Mouse (Mus musculus): ENCODE measurements around the gene Olfr131.
"Not testable (repeated sequence)": the region's sequence is repeated elsewhere in the genome, so short reads cannot be mapped to it uniquely, and the experiment has no call there.

The Olfr131 gene
- long read RNA-seq, experiment 1 = 0 reads
- long read RNA-seq, experiment 2 = 0 reads

DNA sequence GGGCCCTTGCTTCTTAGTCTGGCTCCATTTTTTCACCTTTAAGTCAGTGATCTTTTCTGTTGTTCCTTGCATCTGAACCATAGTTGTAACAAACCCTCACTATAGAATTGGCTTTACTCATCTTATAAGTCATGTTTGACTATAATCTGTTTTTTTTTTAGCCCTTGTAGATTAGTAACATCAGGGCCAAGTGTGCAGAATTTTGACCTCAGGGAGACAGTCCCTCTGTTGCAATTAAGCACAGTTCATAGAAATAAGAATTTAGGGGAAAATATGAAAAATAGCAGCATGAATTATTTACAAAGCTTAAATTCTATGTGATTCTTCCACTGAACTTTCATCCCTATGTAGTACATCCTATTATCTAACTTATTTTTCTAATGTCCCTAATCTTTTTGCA lies at the start of gene Olfr131:
Gene Olfr131 (minus strand): TSS at position 101 of the 400 bp plus-strand sequence.
- intact Hi-C loops (cut with DNase I) = no loop called here

DNA sequence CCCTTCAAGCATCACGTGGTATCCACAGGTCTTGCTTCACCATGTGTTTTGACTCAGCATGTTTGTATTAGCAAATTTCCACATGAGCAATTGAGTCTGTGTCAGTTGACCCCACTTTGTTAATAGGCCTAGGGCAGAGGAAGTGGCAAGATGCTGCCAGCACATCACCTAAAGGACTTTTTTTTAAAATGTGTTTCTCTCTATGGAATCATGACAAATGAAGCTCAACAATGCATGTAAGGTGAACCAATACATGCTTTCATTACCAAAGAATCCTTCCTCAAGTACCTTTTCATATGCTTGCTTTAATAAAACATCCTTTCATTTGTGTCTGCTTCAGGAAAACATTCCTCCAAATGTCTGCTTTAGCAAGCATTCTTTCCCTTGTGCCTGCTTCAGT lies 45.9 kb upstream of the Olfr131 start, which contains the start of gene Olfr132:
Gene Olfr132 (minus strand): TSS at position 101 of the 400 bp plus-strand sequence.
- intact Hi-C loops (cut with DNase I) = no loop called here

DNA sequence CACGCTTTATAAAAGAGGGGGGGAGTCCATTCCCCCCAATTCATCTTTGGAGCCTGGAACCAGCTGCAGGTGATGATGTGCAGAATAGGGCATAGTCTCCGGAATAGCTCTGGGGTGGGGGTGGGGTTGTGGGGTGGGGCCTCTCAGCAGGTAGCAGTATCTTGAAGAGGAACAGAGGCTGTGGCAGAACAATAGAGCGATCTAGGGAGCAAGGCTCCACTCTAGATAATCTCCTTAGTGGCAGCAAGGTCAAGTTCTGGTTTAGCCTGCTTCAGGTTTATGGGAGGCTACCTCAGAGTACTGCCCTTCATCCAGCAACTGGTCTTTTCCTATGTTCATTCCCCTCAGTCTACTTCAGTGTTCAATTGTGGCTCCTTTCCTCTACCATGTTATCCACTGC lies 36.9 kb upstream of the Olfr131 start:
- intact Hi-C loops (cut with DNase I) = not testable (repeated sequence)

DNA sequence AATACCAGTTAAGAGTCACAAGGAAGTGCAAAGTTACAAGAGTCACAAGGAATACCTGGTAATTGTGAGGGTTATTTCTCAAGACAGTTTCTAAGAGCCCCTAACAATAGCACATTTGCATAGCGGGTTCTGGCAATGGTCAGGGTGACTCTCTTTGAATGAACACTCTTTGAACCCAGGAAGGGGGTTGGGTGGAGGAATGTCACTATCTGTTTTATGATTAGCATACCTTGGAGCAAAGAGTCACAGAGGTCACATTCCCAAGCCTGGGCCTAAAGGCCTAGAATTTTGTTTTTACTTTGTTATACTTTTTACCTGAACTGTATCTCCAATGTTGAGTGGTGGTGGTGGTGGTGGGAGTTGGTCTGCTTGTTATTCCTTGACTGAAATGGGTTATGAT lies 35.7 kb upstream of the Olfr131 start:
- intact Hi-C loops (cut with DNase I) = not testable (repeated sequence)

DNA sequence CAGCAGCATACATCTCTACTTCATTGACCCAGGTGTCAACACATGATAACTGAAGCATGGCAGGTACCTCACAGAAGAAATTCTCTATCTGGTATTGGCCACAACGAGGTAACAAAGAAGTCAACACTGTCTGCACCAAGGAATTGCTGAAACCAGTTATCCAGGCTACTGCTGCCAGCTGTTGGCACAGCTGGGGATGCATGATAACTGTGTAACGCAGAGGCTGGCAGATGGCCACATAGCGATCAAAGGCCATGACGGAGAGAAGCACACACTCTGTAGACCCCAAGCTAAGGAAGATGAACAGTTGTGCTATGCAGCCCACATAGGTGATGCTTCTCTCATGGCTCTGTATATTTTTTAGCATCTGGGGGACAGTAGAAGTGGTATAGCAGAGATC lies 6.1 kb downstream of the Olfr131 start:
- intact Hi-C loops (cut with DNase I) = no loop called here

DNA sequence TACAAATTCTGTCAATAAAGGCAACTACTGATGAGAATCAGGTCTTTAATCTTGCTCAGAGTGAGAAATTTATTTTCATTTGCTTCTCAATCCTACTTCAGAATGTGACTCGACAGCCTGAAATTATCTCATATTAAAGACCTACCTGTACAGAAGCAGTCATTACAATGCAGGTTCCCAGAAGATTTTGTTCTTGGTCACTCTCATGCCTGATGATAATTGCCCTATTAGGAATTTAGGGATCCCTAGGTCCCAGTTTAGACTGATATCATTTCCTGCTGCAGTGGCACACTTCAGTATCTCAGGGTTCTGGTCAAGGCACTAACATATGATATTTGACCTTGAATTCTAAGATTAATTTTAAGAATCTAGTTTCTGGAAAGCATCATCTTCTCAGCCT lies 24.9 kb downstream of the Olfr131 start, which contains the start of gene Olfr130:
Gene Olfr130 (plus strand): TSS at position 301 of the 400 bp plus-strand sequence.
- intact Hi-C loops (cut with DNase I) = no loop called here

DNA sequence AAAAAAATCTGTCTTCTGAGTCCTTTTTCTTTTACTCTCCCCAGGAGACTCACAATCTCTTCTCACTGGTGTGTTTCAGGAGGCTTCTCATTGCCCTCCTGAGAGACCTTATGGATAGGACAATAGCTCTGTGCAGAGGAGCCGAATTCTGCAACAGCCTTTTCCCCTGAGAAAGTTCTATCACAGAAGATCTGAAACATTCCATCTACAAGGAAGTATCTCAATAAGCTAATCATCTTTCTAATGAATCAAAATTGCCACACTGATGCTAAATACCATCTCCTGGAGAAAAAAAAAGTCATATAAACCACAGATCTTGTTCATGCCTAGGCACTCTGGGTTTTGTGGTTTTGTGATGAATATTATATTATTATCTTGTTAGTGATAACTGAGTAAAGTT lies 28.5 kb downstream of the Olfr131 start, which contains the start of gene Olfr129:
Gene Olfr129 (minus strand): TSS at position 101 of the 400 bp plus-strand sequence.
- intact Hi-C loops (cut with DNase I) = no loop called here
